Mouse (Mus musculus) E14TG2a.4 (cell line): ENCODE data around the gene Ly6g5c.

ENCODE experiments used
- CTCF ChIP-seq: conservative IDR thresholded peaks from 2 replicates; pipeline ENCODE4 v1.5.1; 2014; ENCODE audit warnings: low read length
- NANOG ChIP-seq: IDR thresholded peaks from 2 replicates; pipeline ENCODE4 v1.6.1; 2014; ENCODE audit warnings: borderline replicate concordance, low read length, mixed read lengths
- POU5F1 ChIP-seq: IDR thresholded peaks from 2 replicates; pipeline ENCODE4 v1.6.1; 2014; ENCODE audit warnings: low read length, borderline replicate concordance

DNA sequence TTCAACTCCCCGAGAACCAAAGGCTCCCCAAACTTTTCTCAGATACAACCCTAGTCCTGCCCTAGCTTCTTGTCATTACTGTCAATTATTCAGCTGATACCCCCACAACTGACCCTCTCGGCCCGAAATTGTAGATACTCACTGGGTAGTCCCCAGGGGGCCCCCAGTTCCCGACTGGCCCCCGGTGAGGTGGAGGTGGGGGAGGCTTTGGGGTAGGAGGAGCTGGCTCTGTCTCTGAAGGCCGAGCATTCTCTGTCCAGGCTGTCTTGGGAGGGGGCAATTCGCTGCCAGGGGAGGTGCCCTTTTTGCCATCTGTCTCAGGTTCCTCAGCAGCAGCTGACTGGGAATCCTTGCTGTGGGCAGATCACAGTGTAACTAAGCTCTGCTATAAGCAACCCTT, 51.6 kb downstream of the Ly6g5c start:
- TF ChIP-seq CTCF, result no peak
- no peak for TF ChIP-seq NANOG
- no peak for TF ChIP-seq POU5F1
